Mouse (Mus musculus): Measurements from ENCODE around the gene Pphln1. TPM values are rescaled to one million over a fixed set of nuclear protein-coding genes. Genes with fewer than 3 reads are reported as not detected.
A peak's percentile ranks its signal among the peaks of the same experiment; 100 is the strongest.

Pphln1 gene
- total RNA-seq, 2 experiments from 2014 or later, result 38.7 to 41.7 TPM

- Histone ChIP-seq H3K27ac (peak overlapping the region; percentile 18; the same call in 1 of the 2 replicates), H3K4me3 (no peak overlapping the region)
- intact Hi-C loops (cut with DNase I), result no loop called here
- no peak for DNase-seq (ENCODE audit: extremely low spot score in 1 of 2, low spot score in 2 of 2)
- TF ChIP-seq CTCF (IDR thresholded peaks at IDR 0.05), result peak; percentile 33
These were observed 80.5 kb downstream of the Pphln1 start for GRCm38 (mm10) chr15:93478676-93479075.

GRCm38 (mm10) chr15:93479445-93479844 is 81.3 kb downstream of the Pphln1 start:
- DNase-seq (ENCODE audit: extremely low spot score in 1 of 2, low spot score in 2 of 2), result no peak
- intact Hi-C loops (cut with DNase I), result no loop called here
- Histone ChIP-seq H3K4me3 (no peak overlapping the region), H3K27ac (peak overlapping the region; percentile 18)
- no peak for TF ChIP-seq CTCF (IDR thresholded peaks at IDR 0.05)

- H3K4me3 ChIP-seq, result no peak overlapping the region
- intact Hi-C loops (cut with DNase I), result no loop called here
- no peak for DNase-seq (ENCODE audit: extremely low spot score in 1 of 2, low spot score in 2 of 2)
- TF ChIP-seq CTCF (IDR thresholded peaks at IDR 0.05), result no peak
- no peak overlapping the region for H3K27ac ChIP-seq
These were observed 83.0 kb downstream of the Pphln1 start for GRCm38 (mm10) chr15:93481112-93481511.

GRCm38 (mm10) chr15:93484261-93484710 is 86.1 kb downstream of the Pphln1 start:
- intact Hi-C loops (cut with DNase I), result no loop called here
- DNase-seq (ENCODE audit: extremely low spot score in 1 of 2, low spot score in 2 of 2), result no peak
- TF ChIP-seq CTCF (IDR thresholded peaks at IDR 0.05), result peak; percentile 24
- peak overlapping the region; percentile 53; the same call in 1 of the 2 replicates for H3K27ac ChIP-seq
- H3K4me3 ChIP-seq, result no peak overlapping the region

GRCm38 (mm10) chr15:93485252-93485651 is 87.1 kb downstream of the Pphln1 start:
- Histone ChIP-seq H3K4me3 (no peak overlapping the region), H3K27ac (no peak overlapping the region; the same call in 1 of the 2 replicates)
- no peak for DNase-seq (ENCODE audit: extremely low spot score in 1 of 2, low spot score in 2 of 2)
- intact Hi-C loops (cut with DNase I), result no loop called here
- TF ChIP-seq CTCF (IDR thresholded peaks at IDR 0.05), result no peak

DNA sequence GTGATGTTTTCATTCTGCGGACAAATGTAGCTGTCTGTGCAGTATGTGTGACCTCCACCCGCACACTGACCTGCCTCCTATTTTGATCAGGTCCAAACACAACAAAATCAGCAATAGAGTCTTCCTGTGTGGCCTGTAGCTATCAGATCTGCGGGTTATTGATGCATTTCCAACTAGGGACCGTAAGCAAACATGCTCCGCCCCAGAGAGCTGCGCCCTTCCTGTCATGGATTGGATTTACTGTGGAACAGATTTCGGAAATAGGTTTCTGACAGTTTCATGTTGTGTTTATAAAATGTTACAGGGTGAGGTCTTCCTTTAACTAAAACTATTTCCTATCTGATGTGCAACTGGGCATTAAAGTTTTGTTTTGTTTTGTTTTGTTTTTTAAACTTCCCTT is 87.9 kb downstream of the Pphln1 start:
- Histone ChIP-seq H3K27ac (peak overlapping the region; percentile 47; the same call in 1 of the 2 replicates), H3K4me3 (no peak overlapping the region)
- TF ChIP-seq CTCF (IDR thresholded peaks at IDR 0.05), result no peak
- DNase-seq (ENCODE audit: extremely low spot score in 1 of 2, low spot score in 2 of 2), result no peak
- intact Hi-C loops (cut with DNase I), result no loop called here

- H3K4me3 ChIP-seq, result no peak overlapping the region
- intact Hi-C loops (cut with DNase I), result no loop called here
- no peak for DNase-seq (ENCODE audit: extremely low spot score in 1 of 2, low spot score in 2 of 2)
- H3K27ac ChIP-seq, result no peak overlapping the region
- TF ChIP-seq CTCF (IDR thresholded peaks at IDR 0.05), result no peak
These were observed 91.4 kb downstream of the Pphln1 start for GRCm38 (mm10) chr15:93489597-93489996.

DNA sequence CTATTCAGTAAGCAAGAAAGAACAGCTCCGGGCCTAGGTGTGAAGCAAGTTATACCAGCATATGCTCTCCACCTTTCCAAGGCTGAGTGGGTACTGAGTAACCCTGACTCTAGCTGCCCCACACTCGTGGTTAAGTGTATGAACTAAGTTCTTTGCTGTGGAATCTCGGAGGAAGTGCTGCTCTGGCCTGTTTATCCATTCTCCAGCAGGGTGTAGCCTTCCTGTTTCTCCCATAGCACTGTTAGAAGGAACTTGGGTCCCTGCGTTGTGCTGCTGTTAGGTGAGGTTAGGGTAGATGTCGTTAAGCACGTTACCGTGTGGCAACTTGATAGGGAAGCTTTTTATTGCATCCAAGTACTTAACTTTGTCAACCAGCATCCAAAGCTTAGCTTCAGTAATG is 96.5 kb downstream of the Pphln1 start:
- intact Hi-C loops (cut with DNase I), result no loop called here
- Histone ChIP-seq H3K27ac (peak overlapping the region; percentile 34), H3K4me3 (no peak overlapping the region)
- DNase-seq (ENCODE audit: extremely low spot score in 1 of 2, low spot score in 2 of 2), result no peak
- peak; percentile 31 for TF ChIP-seq CTCF (IDR thresholded peaks at IDR 0.05)

GRCm38 (mm10) chr15:93499866-93500265 is 101.7 kb downstream of the Pphln1 start:
- intact Hi-C loops (cut with DNase I), result no loop called here
- no peak for DNase-seq (ENCODE audit: extremely low spot score in 1 of 2, low spot score in 2 of 2)
- H3K4me3 ChIP-seq, result no peak overlapping the region
- no peak overlapping the region for H3K27ac ChIP-seq
- TF ChIP-seq CTCF (IDR thresholded peaks at IDR 0.05), result no peak

- Histone ChIP-seq H3K4me3 (no peak overlapping the region), H3K27ac (no peak overlapping the region)
- intact Hi-C loops (cut with DNase I), result no loop called here
- DNase-seq (ENCODE audit: extremely low spot score in 1 of 2, low spot score in 2 of 2), result no peak
- peak; percentile 49 for TF ChIP-seq CTCF (IDR thresholded peaks at IDR 0.05)
These were observed 104.6 kb downstream of the Pphln1 start for GRCm38 (mm10) chr15:93502703-93503102.

GRCm38 (mm10) chr15:93503201-93503745 is 105.1 kb downstream of the Pphln1 start:
- TF ChIP-seq CTCF (IDR thresholded peaks at IDR 0.05), result no peak
- intact Hi-C loops (cut with DNase I), result no loop called here
- H3K4me3 ChIP-seq, result no peak overlapping the region
- no peak overlapping the region for H3K27ac ChIP-seq
- DNase-seq (ENCODE audit: extremely low spot score in 1 of 2, low spot score in 2 of 2), result no peak

DNA sequence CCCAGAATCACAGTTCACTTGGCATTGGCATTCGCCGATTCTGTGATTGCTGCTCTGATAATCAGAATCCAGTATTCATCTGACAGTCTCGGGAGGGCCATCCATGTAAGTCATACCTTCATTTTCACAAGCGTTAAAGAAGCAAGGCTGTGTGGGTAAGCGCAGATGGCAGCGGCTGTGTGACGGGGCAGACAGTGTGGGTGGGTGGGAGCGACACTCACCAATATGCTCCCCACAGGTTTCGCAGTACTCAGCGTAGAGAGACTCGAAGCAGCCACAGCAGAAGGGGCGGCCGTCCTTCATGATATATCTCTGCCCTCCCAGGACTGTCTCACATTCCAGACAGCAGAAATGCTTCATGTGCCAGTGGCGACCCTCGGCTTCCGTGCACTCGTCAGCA is 106.7 kb downstream of the Pphln1 start:
- TF ChIP-seq CTCF (IDR thresholded peaks at IDR 0.05), result no peak
- Histone ChIP-seq H3K4me3 (no peak overlapping the region), H3K27ac (0 out of 2 replicates have a peak overlapping the region, but pooled peaks have one; percentile 40)
- no peak for DNase-seq (ENCODE audit: extremely low spot score in 1 of 2, low spot score in 2 of 2)
- intact Hi-C loops (cut with DNase I), result no loop called here

DNA sequence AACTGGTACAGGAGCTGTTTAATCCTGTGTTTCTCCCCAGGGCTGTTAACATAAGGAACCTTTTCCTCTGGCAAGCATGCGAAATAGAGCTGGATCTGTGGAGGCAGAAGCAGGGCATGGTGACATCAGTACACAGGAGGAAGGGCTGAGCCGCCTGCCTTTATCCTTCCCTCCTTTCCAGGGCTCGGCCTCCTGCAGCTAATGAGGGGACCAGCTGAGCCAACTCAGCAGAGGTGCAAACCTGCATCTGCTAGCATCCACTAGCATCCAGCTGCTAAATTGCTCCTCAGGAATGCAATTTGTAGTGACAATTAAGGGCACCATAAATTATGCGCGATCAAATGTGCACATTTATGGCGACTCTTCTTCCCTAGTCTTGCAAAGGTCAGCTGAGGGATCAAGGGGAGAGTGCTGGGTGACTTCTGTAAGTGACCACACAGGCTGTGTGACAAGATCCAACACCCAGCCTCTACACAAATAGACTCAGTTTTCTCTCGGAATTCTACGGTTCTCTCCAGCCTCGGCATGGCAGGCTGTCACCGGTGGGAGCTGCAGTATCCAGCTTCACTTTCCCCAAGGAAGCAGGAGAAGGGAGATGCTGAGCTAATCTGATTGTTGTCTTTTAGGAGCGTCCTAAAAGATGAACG is 112.7 kb downstream of the Pphln1 start:
- TF ChIP-seq CTCF (IDR thresholded peaks at IDR 0.05), result no peak
- Histone ChIP-seq H3K4me3 (no peak overlapping the region), H3K27ac (peak overlapping the region; percentile 47; the same call in 1 of the 2 replicates)
- DNase-seq (ENCODE audit: extremely low spot score in 1 of 2, low spot score in 2 of 2), result no peak
- intact Hi-C loops (cut with DNase I), result loop anchor here (10.0 kb wide), 1 partner anchor 334 kb away; no protein-coding TSS in a partner anchor
